Comparison of ENCODE assay signal across 22 mouse cellular contexts in genomic region chr10:75148295-75148694, GRCm38 (mm10).
DNase-seq lines count a peak whose midpoint lies in the region; ATAC-seq and TF ChIP-seq lines count a peak whose summit lies in the region.
"Had no signal": no experiment of that assay in that cellular context is flagged by ENCODE, and none has a peak within 500 bp of the region (broad histone marks: within the 10 kb centered on the region; RNA-seq: fewer than 3 reads in every experiment).

No protein-coding gene starts in this region.

- H3K4me2 ChIP-seq in midbrain, embryonic 13.5 days (replicated peaks), result no peak overlapping the region
- no peak overlapping the region for H3K4me2 ChIP-seq in stomach, embryonic 16.5 days (ENCODE audit: low read depth, low read length)
- H3K4me2 ChIP-seq: embryonic facial prominence, embryonic 12.5 days; heart, embryonic 13.5 days; limb, embryonic 13.5 days; neural tube, embryonic 15.5 days had no signal

- no peak overlapping the region for H3K9ac ChIP-seq in midbrain, embryonic 13.5 days (replicated peaks)
- H3K9ac ChIP-seq in stomach, embryonic 16.5 days (ENCODE audit: low read length), result peak overlapping the region; percentile 23; the same call in 1 of the 2 replicates
- H3K9ac ChIP-seq: embryonic facial prominence, embryonic 12.5 days; heart, embryonic 13.5 days; limb, embryonic 13.5 days; liver, embryonic 14.5 days; neural tube, embryonic 15.5 days had no signal

- WGBS in midbrain, embryonic 13.5 days, result 18% methylated on average over 6 of the region's 6 CpGs
- 40% methylated on average over 6 of the region's 6 CpGs for WGBS in stomach, embryonic 16.5 days

- H3K27ac ChIP-seq in layer of hippocampus, adult 2 months, result peak overlapping the region; percentile 36; the same call in 1 of the 2 replicates
- 0 out of 2 replicates have a peak overlapping the region, but pooled peaks have one; percentile 36 for H3K27ac ChIP-seq in midbrain, embryonic 13.5 days
- peak overlapping the region; percentile 27; the same call in 1 of the 2 replicates for H3K27ac ChIP-seq in stomach, embryonic 16.5 days (ENCODE audit: low read length)
- H3K27ac ChIP-seq: embryonic facial prominence, embryonic 12.5 days; heart, embryonic 13.5 days; hindbrain, embryonic 10.5 days; limb, embryonic 13.5 days; liver, embryonic 14.5 days; neural tube, embryonic 15.5 days had no signal

- H3K9me3 ChIP-seq in midbrain, embryonic 13.5 days, result no peaks in the 10 kb centered on the region
- no peaks in the 10 kb centered on the region for H3K9me3 ChIP-seq in stomach, embryonic 16.5 days (replicated peaks; ENCODE audit: control insufficient read depth, low read length)
- H3K9me3 ChIP-seq: embryonic facial prominence, embryonic 12.5 days; heart, embryonic 13.5 days; hindbrain, embryonic 10.5 days; limb, embryonic 13.5 days; neural tube, embryonic 15.5 days had no signal

- no peak overlapping the region for H3K4me3 ChIP-seq in layer of hippocampus, adult 2 months
- H3K4me3 ChIP-seq in midbrain, embryonic 13.5 days (replicated peaks), result no peak overlapping the region
- H3K4me3 ChIP-seq in stomach, embryonic 16.5 days (replicated peaks; ENCODE audit: low read length), result no peak overlapping the region
- H3K4me3 ChIP-seq: embryonic facial prominence, embryonic 12.5 days; heart, embryonic 13.5 days; hindbrain, embryonic 10.5 days; limb, embryonic 13.5 days; myocyte; neural tube, embryonic 15.5 days had no signal

- DNase-seq in gastrocnemius, adult 18-20 months (ENCODE audit: low spot score), result peak; percentile 34
- no peak for DNase-seq in gastrocnemius, postnatal 4 days (ENCODE audit: low spot score in 2 of 2)
- no peak for DNase-seq in layer of hippocampus, adult 2 months (ENCODE audit: low spot score in 2 of 2)
- no peak for DNase-seq in layer of hippocampus, postnatal 10 days (ENCODE audit: low spot score in 2 of 2)
- DNase-seq in kidney, adult 11 months, result no peak
- DNase-seq in spleen, postnatal 10 days (ENCODE audit: low spot score in 2 of 2), result no peak
- DNase-seq: adrenal gland, postnatal 10 days; cerebellum, adult 2 months; kidney, adult 2 months; layer of hippocampus, adult 9-11 months; right cerebral cortex, postnatal 25 days; thymus, postnatal 4 days had no signal

- no peaks in the 10 kb centered on the region for H3K27me3 ChIP-seq in midbrain, embryonic 13.5 days
- no peaks in the 10 kb centered on the region for H3K27me3 ChIP-seq in stomach, embryonic 16.5 days (ENCODE audit: control insufficient read depth, insufficient read depth, low read length)
- H3K27me3 ChIP-seq: embryonic facial prominence, embryonic 12.5 days; limb, embryonic 13.5 days; neural tube, embryonic 15.5 days had no signal

- peaks cover 23% of the 10 kb centered on the region for H3K4me1 ChIP-seq in midbrain, embryonic 13.5 days (replicated peaks)
- H3K4me1 ChIP-seq in stomach, embryonic 16.5 days (ENCODE audit: control insufficient read depth, insufficient read depth, low read length), result no peaks in the 10 kb centered on the region
- H3K4me1 ChIP-seq: embryonic facial prominence, embryonic 12.5 days; limb, embryonic 13.5 days had no signal

- H3K36me3 ChIP-seq in midbrain, embryonic 13.5 days, result peaks cover 77% of the 10 kb centered on the region
- H3K36me3 ChIP-seq in stomach, embryonic 16.5 days (ENCODE audit: control insufficient read depth, insufficient read depth, low read length), result 0 out of 2 replicates have a peak, but pooled peaks cover 2% of the 10 kb centered on the region

- no peak for ATAC-seq in midbrain, embryonic 13.5 days
- ATAC-seq in stomach, embryonic 16.5 days (ENCODE audit: insufficient read depth, low FRiP score), result no peak
- ATAC-seq: lung, postnatal 0 days had no signal

- TF ChIP-seq CTCF in layer of hippocampus, adult 2 months (conservative IDR thresholded peaks at IDR 0.05), result 0 out of 2 replicates have a peak, but pooled peaks have one; percentile 7
